Mouse (Mus musculus): ENCODE data around the gene Skint4.

Gene Skint4

DNA sequence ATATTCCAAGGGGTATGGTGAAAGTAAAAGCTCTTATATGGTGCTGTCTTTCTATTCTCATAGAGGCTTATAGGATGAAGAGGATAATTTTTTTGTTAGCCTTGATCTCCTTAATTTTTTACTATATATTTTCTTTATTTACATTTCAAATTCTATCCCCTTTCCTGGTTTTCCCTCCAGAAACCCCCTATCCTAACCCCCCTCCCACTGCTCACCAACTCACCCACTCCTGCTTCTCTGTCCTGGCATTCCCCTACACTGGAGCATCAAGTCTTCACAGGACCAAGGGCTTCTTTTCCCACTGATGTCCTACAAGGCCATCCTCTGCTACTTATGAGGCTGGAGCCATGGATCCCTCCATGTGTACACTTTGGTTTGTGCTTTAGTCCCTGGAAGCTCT is at the start of gene Skint4:
TSS of gene Skint4 (plus strand) at position 301 of the 400 bp plus-strand sequence.
- in situ Hi-C loops (cut with MboI, MseI) = no loop called here

All from T-helper 17 cell (primary cell).